Mouse (Mus musculus): ENCODE results near the gene Srpk3. TPM values are rescaled to one million over a fixed set of nuclear protein-coding genes. Genes with fewer than 3 reads are reported as not detected.
A peak's percentile ranks its signal among the peaks of the same experiment; 100 is the strongest.

The Srpk3 gene
- total and polyA plus RNA-seq, 2 experiments from 2014 or later, result 0.49 to 2.1 TPM

- no peaks in the 10 kb centered on the region for H3K36me3 ChIP-seq (ENCODE audit: insufficient read depth, low read length)
- TF ChIP-seq CTCF (IDR thresholded peaks at IDR 0.05), result no peak
- no peaks in the 10 kb centered on the region for H3K27me3 ChIP-seq (ENCODE audit: insufficient read depth, low read length)
- no peaks in the 10 kb centered on the region for H3K9me3 ChIP-seq (ENCODE audit: low read length)
- no peak overlapping the region for H3K4me2 ChIP-seq (ENCODE audit: low read depth, low read length, poor library complexity, severe bottlenecking)
- no peak overlapping the region for H3K4me3 ChIP-seq (ENCODE audit: low read depth, low read length)
- H3K9ac ChIP-seq (replicated peaks; ENCODE audit: low read length, poor library complexity, severe bottlenecking), result no peak overlapping the region
- H3K4me1 ChIP-seq (ENCODE audit: insufficient read depth, low read length), result no peaks in the 10 kb centered on the region
- ATAC-seq (ENCODE audit: low FRiP score) (no peak), DNase-seq (ENCODE audit: low spot score) (no peak)
- H3K27ac ChIP-seq (ENCODE audit: low read depth, low read length), result no peak overlapping the region
Measured at GRCm38 (mm10) chrX:73793039-73793438, 18.8 kb downstream of the Srpk3 start.

- H3K27me3 ChIP-seq (ENCODE audit: insufficient read depth, low read length), result no peaks in the 10 kb centered on the region
- ATAC-seq (ENCODE audit: low FRiP score) (0 out of 2 replicates have a peak, but pooled peaks have one; percentile 18), DNase-seq (ENCODE audit: low spot score) (peak; percentile 24)
- peak; percentile 30; the same call in 1 of the 2 replicates for TF ChIP-seq CTCF (IDR thresholded peaks at IDR 0.05)
- no peak overlapping the region for H3K9ac ChIP-seq (replicated peaks; ENCODE audit: low read length, poor library complexity, severe bottlenecking)
- no peak overlapping the region for H3K4me3 ChIP-seq (ENCODE audit: low read depth, low read length)
- WGBS, result 38% methylated on average over 1 of the region's 1 CpGs
- H3K4me1 ChIP-seq (ENCODE audit: insufficient read depth, low read length), result no peaks in the 10 kb centered on the region
- no peaks in the 10 kb centered on the region for H3K9me3 ChIP-seq (ENCODE audit: low read length)
- no peaks in the 10 kb centered on the region for H3K36me3 ChIP-seq (ENCODE audit: insufficient read depth, low read length)
- no peak overlapping the region for H3K27ac ChIP-seq (ENCODE audit: low read depth, low read length)
- H3K4me2 ChIP-seq (ENCODE audit: low read depth, low read length, poor library complexity, severe bottlenecking), result no peak overlapping the region
Measured at GRCm38 (mm10) chrX:73793505-73793904, 19.3 kb downstream of the Srpk3 start.

GRCm38 (mm10) chrX:73797511-73797910 lies 23.3 kb downstream of the Srpk3 start:
- 93% methylated on average over 2 of the region's 2 CpGs for WGBS
- no peak overlapping the region for H3K27ac ChIP-seq (ENCODE audit: low read depth, low read length)
- ATAC-seq (ENCODE audit: low FRiP score), result no peak
- H3K9ac ChIP-seq (replicated peaks; ENCODE audit: low read length, poor library complexity, severe bottlenecking), result no peak overlapping the region
- no peaks in the 10 kb centered on the region for H3K27me3 ChIP-seq (ENCODE audit: insufficient read depth, low read length)
- H3K4me2 ChIP-seq (ENCODE audit: low read depth, low read length, poor library complexity, severe bottlenecking), result no peak overlapping the region
- H3K4me1 ChIP-seq (ENCODE audit: insufficient read depth, low read length), result no peaks in the 10 kb centered on the region
- no peak for TF ChIP-seq CTCF (IDR thresholded peaks at IDR 0.05)
- H3K4me3 ChIP-seq (ENCODE audit: low read depth, low read length), result no peak overlapping the region
- no peaks in the 10 kb centered on the region for H3K9me3 ChIP-seq (ENCODE audit: low read length)
- H3K36me3 ChIP-seq (ENCODE audit: insufficient read depth, low read length), result no peaks in the 10 kb centered on the region
- no peak for DNase-seq (ENCODE audit: low spot score)

GRCm38 (mm10) chrX:73798502-73798901 lies 24.3 kb downstream of the Srpk3 start:
- TF ChIP-seq CTCF (IDR thresholded peaks at IDR 0.05), result peak; percentile 75
- H3K27me3 ChIP-seq (ENCODE audit: insufficient read depth, low read length), result no peaks in the 10 kb centered on the region
- H3K4me2 ChIP-seq (ENCODE audit: low read depth, low read length, poor library complexity, severe bottlenecking), result no peak overlapping the region
- DNase-seq (ENCODE audit: low spot score), result peak; percentile 54
- no peaks in the 10 kb centered on the region for H3K9me3 ChIP-seq (ENCODE audit: low read length)
- H3K9ac ChIP-seq (replicated peaks; ENCODE audit: low read length, poor library complexity, severe bottlenecking), result no peak overlapping the region
- no peak overlapping the region for H3K27ac ChIP-seq (ENCODE audit: low read depth, low read length)
- ATAC-seq (ENCODE audit: low FRiP score), result peak; percentile 70
- WGBS, result 25% methylated on average over 9 of the region's 9 CpGs
- no peaks in the 10 kb centered on the region for H3K4me1 ChIP-seq (ENCODE audit: insufficient read depth, low read length)
- no peak overlapping the region for H3K4me3 ChIP-seq (ENCODE audit: low read depth, low read length)
- H3K36me3 ChIP-seq (ENCODE audit: insufficient read depth, low read length), result no peaks in the 10 kb centered on the region

GRCm38 (mm10) chrX:73805814-73806213 lies 31.6 kb downstream of the Srpk3 start:
- Histone ChIP-seq H3K9ac (replicated peaks; ENCODE audit: low read length, poor library complexity, severe bottlenecking) (no peak overlapping the region), H3K4me2 (ENCODE audit: low read depth, low read length, poor library complexity, severe bottlenecking) (no peak overlapping the region), H3K4me3 (ENCODE audit: low read depth, low read length) (no peak overlapping the region), H3K27ac (ENCODE audit: low read depth, low read length) (no peak overlapping the region), H3K9me3 (ENCODE audit: low read length) (no peaks in the 10 kb centered on the region), H3K4me1 (ENCODE audit: insufficient read depth, low read length) (no peaks in the 10 kb centered on the region), H3K27me3 (ENCODE audit: insufficient read depth, low read length) (no peaks in the 10 kb centered on the region), H3K36me3 (ENCODE audit: insufficient read depth, low read length) (no peaks in the 10 kb centered on the region)
- DNase-seq (ENCODE audit: low spot score) (peak; percentile 35), ATAC-seq (ENCODE audit: low FRiP score) (no peak)
- WGBS, result 56% methylated on average over 1 of the region's 1 CpGs
- no peak for TF ChIP-seq CTCF (IDR thresholded peaks at IDR 0.05)

- Histone ChIP-seq H3K9ac (replicated peaks; ENCODE audit: low read length, poor library complexity, severe bottlenecking) (0 out of 2 replicates have a peak overlapping the region, but pooled peaks have one; percentile 54), H3K9me3 (ENCODE audit: low read length) (no peaks in the 10 kb centered on the region), H3K27ac (ENCODE audit: low read depth, low read length) (peak overlapping the region; percentile 77), H3K27me3 (ENCODE audit: insufficient read depth, low read length) (no peaks in the 10 kb centered on the region), H3K36me3 (ENCODE audit: insufficient read depth, low read length) (no peaks in the 10 kb centered on the region), H3K4me1 (ENCODE audit: insufficient read depth, low read length) (no peaks in the 10 kb centered on the region), H3K4me3 (ENCODE audit: low read depth, low read length) (peak overlapping the region; percentile 16; the same call in 1 of the 2 replicates), H3K4me2 (ENCODE audit: low read depth, low read length, poor library complexity, severe bottlenecking) (peak overlapping the region; percentile 45)
- ATAC-seq (ENCODE audit: low FRiP score), result peak; percentile 84
- WGBS, result 14% methylated on average over 14 of the region's 14 CpGs
- no peak for TF ChIP-seq CTCF (IDR thresholded peaks at IDR 0.05)
- peak; percentile 21 for DNase-seq (ENCODE audit: low spot score)
Measured at GRCm38 (mm10) chrX:73815072-73815471, 40.9 kb downstream of the Srpk3 start.
